Mouse (Mus musculus) hematopoietic multipotent progenitor cell, adult 10-12 weeks (in vitro differentiated cells): Measurements from ENCODE around the gene Ackr4. TPM values are rescaled to one million over a fixed set of nuclear protein-coding genes. Genes with fewer than 3 reads are reported as not detected.

Source experiments
- polyA plus RNA-seq: library from polyadenylated mRNA; stranded (reverse); fragments of >175 nt; gene quantifications from 2 replicates; pipeline ENCODE4 v1.2.3, GENCODE M21; 2012; ENCODE audit warnings: low replicate concordance

Ackr4 gene
- 0.08 TPM in 1 of 2 replicates, not detected in the other for polyA plus RNA-seq

DNA sequence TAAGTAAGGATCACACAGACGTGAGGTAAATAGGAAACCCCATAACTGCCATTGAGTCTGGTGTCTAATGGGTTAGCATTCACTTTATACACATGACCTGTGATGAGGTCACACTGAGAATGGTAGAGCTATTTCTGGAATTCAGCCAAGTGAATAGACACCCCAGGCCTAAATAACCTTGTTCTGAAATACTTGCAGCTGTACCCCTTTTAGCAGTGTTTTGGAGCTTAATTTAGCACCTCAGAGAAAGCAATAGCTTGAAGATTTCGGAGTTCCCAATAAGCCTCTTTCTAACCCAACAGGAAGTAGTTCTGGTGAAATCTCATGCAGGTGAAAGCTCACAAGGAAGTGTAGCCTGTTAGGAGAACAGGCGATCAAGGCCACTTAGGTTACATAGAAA, at the start of gene Ackr4:
Gene Ackr4, minus strand, starts transcription at position 101 of the 400 bp plus-strand sequence.

DNA sequence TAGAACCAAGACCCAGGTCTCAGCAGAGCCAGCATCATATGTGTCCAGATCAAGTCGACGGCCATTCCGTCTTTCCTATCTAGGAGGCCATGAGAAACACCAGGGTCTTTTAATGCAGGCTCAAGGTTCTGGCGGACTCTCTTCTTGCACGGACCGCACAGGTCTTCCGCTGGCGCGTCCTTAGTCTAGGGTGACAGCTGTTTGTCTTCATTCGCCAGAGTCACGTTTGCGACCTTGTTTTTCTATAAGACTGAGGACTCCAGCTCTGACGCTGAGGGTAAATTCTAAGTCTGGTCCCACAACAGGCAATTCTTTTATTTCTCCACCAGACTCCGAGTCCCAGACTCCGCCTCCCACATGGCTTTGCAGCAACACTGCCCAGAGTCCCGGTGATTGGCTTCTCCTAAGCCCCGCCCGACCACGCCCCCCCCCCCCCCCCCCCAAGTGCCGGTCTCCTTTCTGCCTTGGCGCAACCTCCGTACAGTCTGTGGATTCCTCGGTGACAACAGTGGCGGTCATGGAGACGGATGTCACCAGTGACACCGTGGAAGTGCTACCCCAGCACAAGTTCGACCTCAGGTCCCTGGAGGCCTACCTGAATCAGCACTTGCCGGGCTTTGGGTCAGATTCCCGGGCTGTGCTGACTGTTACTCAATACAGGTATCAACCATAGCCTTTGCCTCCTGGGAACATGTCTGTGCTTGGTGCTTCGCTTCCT, 63.3 kb downstream of the Ackr4 start, which contains the start of gene Acad11:
Gene Acad11, plus strand, starts transcription at position 134 of the 718 bp plus-strand sequence.

DNA sequence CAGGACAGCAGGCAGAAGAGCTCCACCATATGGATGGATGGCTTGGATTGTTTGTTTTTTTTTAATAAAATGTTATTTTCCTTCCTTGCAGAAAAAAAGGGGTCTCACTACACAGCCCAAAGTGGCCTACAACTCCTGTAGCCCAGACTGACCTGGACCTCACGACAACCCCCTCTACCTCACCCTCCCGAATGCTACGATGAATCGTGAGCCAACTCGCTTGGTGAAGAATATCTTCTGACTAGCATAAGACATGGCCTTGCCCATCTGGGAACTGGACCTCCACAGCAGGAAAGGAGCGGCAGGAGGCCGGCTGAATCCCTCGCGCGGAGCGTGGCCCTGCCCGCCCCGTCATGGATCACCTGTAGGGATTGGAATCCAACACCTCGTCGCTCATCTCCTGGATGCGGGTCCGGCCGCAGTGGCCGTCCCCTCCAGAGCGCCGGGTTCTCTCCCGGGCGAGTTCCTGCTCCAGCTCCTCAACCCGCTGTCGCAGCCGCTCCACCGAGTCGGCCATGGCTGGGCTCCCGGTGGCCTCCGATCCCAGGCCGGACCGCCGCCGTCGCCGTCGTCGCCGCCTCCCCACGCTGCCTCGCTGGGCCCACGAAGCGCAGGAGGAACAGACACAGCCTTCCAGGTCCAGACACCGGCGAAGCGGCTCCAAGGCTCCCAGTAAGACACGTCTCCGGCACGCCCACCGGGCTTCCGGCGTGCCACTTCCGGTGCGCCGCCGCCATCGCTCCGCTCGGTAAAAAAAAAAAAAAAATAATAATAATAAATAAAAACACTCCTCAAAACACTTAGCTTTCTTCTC, 64.1 kb downstream of the Ackr4 start, which contains the start of gene Uba5:
Gene Uba5, minus strand, starts transcription at position 705 of the 814 bp plus-strand sequence.

DNA sequence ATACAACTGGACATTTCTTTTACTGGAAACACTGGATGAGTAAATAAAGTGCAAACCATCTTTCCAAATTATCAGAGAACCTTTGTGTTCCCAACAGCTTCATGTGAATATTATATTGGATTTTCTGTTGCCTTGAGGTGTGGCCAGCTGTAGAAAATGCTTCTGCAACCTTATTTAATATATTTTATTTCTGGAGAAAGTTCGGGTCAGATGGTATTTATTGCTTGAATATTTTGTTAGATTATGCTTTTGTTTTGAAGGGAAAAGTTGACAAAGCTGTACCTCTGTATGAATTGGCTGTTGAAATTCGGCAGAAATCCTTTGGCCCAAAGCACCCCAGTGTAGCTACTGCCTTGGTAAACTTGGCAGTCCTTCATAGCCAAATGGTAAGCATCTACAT, 86.4 kb downstream of the Ackr4 start, which contains the start of gene Gm28305:
Gene Gm28305, plus strand, starts transcription at position 301 of the 400 bp plus-strand sequence.

Other genes starting within 250 kb of the Ackr4 start
- 0.77 and 0.91 TPM in 2 replicates for gene Nphp3, start 124.4 kb downstream of the Ackr4 start, polyA plus RNA-seq
- gene Gm28305, start 86.3 kb downstream of the Ackr4 start, polyA plus RNA-seq, result not detected in 2 replicates
- 7.8 and 8.7 TPM in 2 replicates for gene Uba5, start 63.8 kb downstream of the Ackr4 start, polyA plus RNA-seq
- gene Acad11, start 63.6 kb downstream of the Ackr4 start, polyA plus RNA-seq, result 1.3 and 9.5 TPM in 2 replicates
- gene Dnajc13, start 136.0 kb upstream of the Ackr4 start, polyA plus RNA-seq, result 38.6 and 69.3 TPM in 2 replicates
- gene Acpp, start 210.8 kb upstream of the Ackr4 start, polyA plus RNA-seq, result 0.79 and 2.3 TPM in 2 replicates